Mouse (Mus musculus) duodenum, adult 2 months (tissue): Measurements from ENCODE around the gene Scgb1b15. TPM values are rescaled to one million over a fixed set of nuclear protein-coding genes. Genes with fewer than 3 reads are reported as not detected.

Experiments
- polyA plus RNA-seq: library from polyadenylated mRNA; depleted of rRNA; stranded (reverse); fragments of >200 nt; gene quantifications from 2 replicates; pipeline ENCODE4 v1.2.3, GENCODE M21; 2012; ENCODE audit warnings: low replicate concordance; rRNA removed

Gene Scgb1b15
- polyA plus RNA-seq, result not detected in 2 replicates

DNA sequence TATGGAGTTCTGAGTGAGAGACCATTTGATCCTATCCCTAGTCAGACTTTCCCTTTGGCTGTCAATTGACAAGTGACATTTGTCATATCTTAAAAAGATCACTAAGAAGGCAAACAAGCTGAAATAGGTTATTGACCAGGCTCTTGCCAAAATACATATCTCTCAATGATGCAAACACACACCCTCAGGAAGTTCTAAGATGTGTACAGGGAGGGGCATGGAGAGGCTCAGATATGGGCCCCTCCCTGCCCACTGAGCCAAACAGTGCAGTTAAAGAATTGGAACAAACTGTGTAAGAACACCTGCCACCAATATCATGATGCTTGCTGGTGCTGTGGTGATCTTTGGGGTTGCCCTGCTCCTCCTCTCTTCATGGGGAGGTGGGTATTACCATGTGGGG, at the start of gene Scgb1b15:
Gene Scgb1b15 (plus strand): TSS at position 301 of the 400 bp plus-strand sequence.

DNA sequence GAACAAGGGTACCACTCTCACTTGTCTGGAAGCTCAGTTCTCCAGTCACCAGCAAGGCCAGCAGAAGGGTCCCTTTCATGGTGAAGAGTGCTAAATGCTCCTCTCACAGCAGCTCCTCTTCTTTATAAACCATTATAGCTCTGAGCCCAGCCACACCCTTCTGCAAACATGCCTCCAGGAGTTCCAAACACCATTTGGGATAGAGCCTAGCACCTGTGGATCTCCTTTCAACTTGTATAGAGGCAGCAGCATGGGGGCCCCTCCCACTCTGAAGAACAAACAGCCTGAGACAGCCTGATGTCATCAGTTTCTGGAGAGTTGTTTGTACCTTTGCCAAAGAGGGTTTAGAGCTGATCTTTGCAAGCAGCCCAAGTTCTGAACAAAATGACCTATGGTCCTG, 6.8 kb upstream of the Scgb1b15 start, which contains the start of gene Scgb2b15:
Gene Scgb2b15 (minus strand): TSS at position 101 of the 400 bp plus-strand sequence.

Other genes with a start within 250 kb of the Scgb1b15 start
- gene Scgb2b15, start 6.9 kb upstream of the Scgb1b15 start, polyA plus RNA-seq, result 0.41 TPM in 1 of 2 replicates, not detected in the other
- gene Scgb2b17, start 220.0 kb downstream of the Scgb1b15 start, polyA plus RNA-seq, result 0.40 and 0.41 TPM in 2 replicates
- gene Scgb1b17, start 226.9 kb downstream of the Scgb1b15 start, polyA plus RNA-seq, result not detected in 2 replicates